Mouse (Mus musculus) hindbrain, embryonic 15.5 days (tissue): Measurements from ENCODE around the gene Calr. TPM values are rescaled to one million over a fixed set of nuclear protein-coding genes. Genes with fewer than 3 reads are reported as not detected.
A peak's percentile ranks its signal among the peaks of the same experiment; 100 is the strongest.

Source experiments
- ATAC-seq: fragments of 200-750 bp; cut with Nextera tagmentation; 2 replicates; pipeline ENCODE4 v1.8.0; 2017; ENCODE audit warnings: low read depth, moderate number of reproducible peaks, moderate TSS enrichment; ENCODE audit not compliant: low FRiP score
- H3K27ac ChIP-seq: fragments of 300-500 bp; sonication (generic); replicated peaks from 2 replicates; pipeline ENCODE4 v1.5.1; 2015; ENCODE audit warnings: mild to moderate bottlenecking, inconsistent platforms
- H3K27me3 ChIP-seq: fragments of 300-500 bp; sonication (generic); 2 replicates; pipeline ENCODE4 v1.6.1; 2015; ENCODE audit warnings: control low read depth, inconsistent platforms
- H3K36me3 ChIP-seq: fragments of 300-500 bp; sonication (generic); 2 replicates; pipeline ENCODE4 v1.6.1; 2015; ENCODE audit warnings: control low read depth, inconsistent platforms
- H3K4me1 ChIP-seq: fragments of 300-500 bp; sonication (generic); replicated peaks from 2 replicates; pipeline ENCODE4 v1.6.1; 2015; ENCODE audit warnings: control low read depth, inconsistent platforms
- H3K4me2 ChIP-seq: fragments of 300-500 bp; sonication (generic); 2 replicates; pipeline ENCODE4 v1.6.1; 2015; ENCODE audit warnings: moderate library complexity, mild to moderate bottlenecking, inconsistent platforms
- H3K4me3 ChIP-seq: fragments of 300-500 bp; sonication (generic); 2 replicates; pipeline ENCODE4 v1.5.1; 2015; ENCODE audit warnings: mild to moderate bottlenecking, inconsistent platforms
- H3K9ac ChIP-seq: fragments of 300-500 bp; sonication (generic); 2 replicates; pipeline ENCODE4 v1.6.1; 2015; ENCODE audit warnings: inconsistent platforms
- H3K9me3 ChIP-seq: fragments of 300-500 bp; sonication (generic); 2 replicates; pipeline ENCODE4 v1.6.1; 2016; ENCODE audit warnings: control low read depth, inconsistent platforms
- WGBS: fragments of 180-500 bp; shearing (Covaris S2); methylation state at CpG from one replicate; pipeline ENCODE4 v1.1.7; 2015; 5-methylcytosine and 5-hydroxymethylcytosine counted together
- microRNA-seq: library from miRNA; unstranded; fragments of <30 nt; microRNA quantifications from one replicate; pipeline ENCODE4, GENCODE M21; 2016
- polyA plus RNA-seq: library from polyadenylated mRNA; unstranded; fragments of >200 nt; fragmentation: Nextera tagmentation; extraction: Ambion mirVana; gene quantifications from 2 replicates; pipeline ENCODE4 v1.2.1, GENCODE M21; 2015

The Calr gene
- polyA plus RNA-seq, 1 experiment from 2014 or later, result 710 TPM

DNA sequence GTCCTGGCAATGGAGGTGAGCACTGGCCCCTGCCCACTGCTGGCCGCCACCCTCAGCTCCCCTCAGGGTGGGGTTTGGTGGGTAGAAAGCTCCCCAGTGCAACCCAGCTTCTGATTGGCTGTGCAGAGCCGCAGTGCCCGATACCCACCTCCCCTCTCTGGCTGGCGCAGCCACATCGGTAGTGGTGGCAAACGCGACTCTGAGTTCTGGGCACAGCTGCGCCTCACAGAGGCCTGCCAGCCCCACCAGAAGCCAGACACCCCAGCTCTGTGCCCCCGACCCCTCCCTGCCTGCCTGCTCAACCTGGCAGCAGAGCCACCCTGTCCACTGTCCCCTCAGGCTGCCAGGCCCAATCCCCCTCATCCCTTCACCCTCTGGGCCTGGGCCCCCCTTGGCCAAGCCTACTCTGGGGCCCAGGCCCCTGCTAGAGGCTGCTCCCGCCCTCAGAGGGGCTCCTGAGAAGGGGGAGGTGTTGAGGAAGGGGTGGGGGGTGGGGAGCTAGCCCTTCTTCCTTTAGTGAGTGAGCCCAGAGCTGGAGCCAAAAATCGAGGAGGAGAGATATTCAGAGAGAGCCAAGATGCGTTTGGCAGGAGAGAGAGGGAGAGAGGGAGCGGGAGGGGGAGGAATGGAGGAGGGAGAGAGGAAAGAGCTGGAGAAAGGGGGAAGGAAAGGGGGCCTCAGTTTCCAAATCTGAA is 52.8 kb downstream of the Calr start:
- ATAC-seq, result peak; percentile 89
- H3K4me3 ChIP-seq, result no peak overlapping the region
- 46% methylated on average over 13 of the region's 13 CpGs for WGBS
- H3K27me3 ChIP-seq, result peaks cover 72% of the 10 kb centered on the region
- H3K36me3 ChIP-seq, result no peaks in the 10 kb centered on the region
- peak overlapping the region; percentile 90 for H3K27ac ChIP-seq
- no peak overlapping the region for H3K9ac ChIP-seq
- peaks cover 69% of the 10 kb centered on the region for H3K4me1 ChIP-seq
- peak overlapping the region; percentile 40 for H3K4me2 ChIP-seq
- H3K9me3 ChIP-seq, result no peaks in the 10 kb centered on the region

DNA sequence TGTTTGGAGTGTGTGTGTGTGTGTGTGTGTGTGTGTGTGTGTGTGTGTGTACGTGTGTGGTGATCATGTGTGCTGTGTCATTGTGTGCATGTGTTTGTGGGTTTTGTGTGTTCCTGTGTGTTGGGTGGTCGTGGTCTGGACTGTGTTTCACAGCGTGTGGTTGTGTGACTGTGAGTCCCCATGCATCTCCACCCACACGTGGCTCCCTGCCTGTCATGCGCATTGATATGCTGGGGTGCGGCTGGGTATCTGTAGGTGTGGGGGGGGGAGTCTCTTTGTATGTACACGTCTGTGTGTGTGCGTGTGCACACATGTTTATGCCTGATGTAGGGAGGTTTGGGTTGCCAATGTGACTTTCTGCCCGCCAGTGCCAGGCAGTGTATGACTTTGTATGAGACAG is 53.6 kb downstream of the Calr start:
- Histone ChIP-seq H3K9ac (no peak overlapping the region), H3K36me3 (no peaks in the 10 kb centered on the region), H3K27me3 (peaks cover 73% of the 10 kb centered on the region), H3K4me3 (no peak overlapping the region), H3K9me3 (no peaks in the 10 kb centered on the region), H3K4me2 (peak overlapping the region; percentile 40), H3K27ac (peak overlapping the region; percentile 90), H3K4me1 (peaks cover 70% of the 10 kb centered on the region)
- WGBS, result 80% methylated on average over 9 of the region's 9 CpGs
- no peak for ATAC-seq

DNA sequence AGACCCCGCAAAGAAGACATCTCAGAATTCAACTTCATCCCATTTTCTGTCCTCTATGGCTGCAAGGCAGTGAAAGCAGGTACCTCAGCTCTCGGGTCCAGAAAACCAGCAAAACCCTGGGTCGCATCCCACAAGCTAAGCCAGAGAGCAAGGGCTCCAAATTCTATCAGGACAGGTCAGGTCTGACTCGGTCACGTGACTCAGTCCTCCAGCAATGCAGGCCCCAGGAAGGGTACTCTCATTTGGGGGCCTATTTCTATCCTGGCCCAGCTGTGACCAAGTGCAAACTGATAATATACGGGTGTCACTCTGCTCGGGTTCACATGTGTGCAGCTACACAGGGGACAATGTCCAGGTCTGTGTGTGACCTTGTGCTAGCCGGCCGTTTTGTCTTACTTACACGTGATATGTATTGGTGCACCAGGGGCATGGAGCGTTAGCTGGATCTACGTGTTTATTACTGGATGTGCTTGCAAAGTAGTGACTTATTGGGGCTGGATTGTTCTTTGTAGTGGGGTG is 54.2 kb downstream of the Calr start:
- H3K27ac ChIP-seq, result peak overlapping the region; percentile 90
- peaks cover 71% of the 10 kb centered on the region for H3K4me1 ChIP-seq

More for the DNA sequence above, 54.2 kb downstream of the Calr start:
- no peak for ATAC-seq
- Histone ChIP-seq H3K9me3 (no peaks in the 10 kb centered on the region), H3K36me3 (no peaks in the 10 kb centered on the region), H3K4me3 (no peak overlapping the region), H3K4me2 (no peak overlapping the region), H3K27me3 (peaks cover 75% of the 10 kb centered on the region), H3K9ac (no peak overlapping the region)
- WGBS, result 81% methylated on average over 12 of the region's 12 CpGs

Small RNA genes within 50 kb of the gene (microRNA-seq; reads per million reads assigned to microRNA genes)
- 4.6 reads per million, percentile 19 among the genes with 10 or more reads in this experiment for gene Mir7069

Other genes starting within 250 kb of the Calr start
- gene Ier2, start 184.1 kb downstream of the Calr start, polyA plus RNA-seq, result 18.8 and 24.5 TPM in 2 replicates
- 62.5 and 65.9 TPM in 2 replicates for gene Trmt1, start 160.6 kb downstream of the Calr start, polyA plus RNA-seq
- 13.6 and 16.1 TPM in 2 replicates for gene Nacc1, start 159.1 kb downstream of the Calr start, polyA plus RNA-seq
- gene Lyl1, start 145.5 kb downstream of the Calr start, polyA plus RNA-seq, result 3.1 and 3.6 TPM in 2 replicates
- 1.2 and 1.7 TPM in 2 replicates for gene G430095P16Rik, start 123.9 kb downstream of the Calr start, polyA plus RNA-seq
- 71.2 and 87.6 TPM in 2 replicates for gene Nfix, start 46.6 kb downstream of the Calr start, polyA plus RNA-seq
- gene Dand5, start 24.1 kb downstream of the Calr start, polyA plus RNA-seq, result 14.0 and 15.1 TPM in 2 replicates
- gene Gadd45gip1, start 15.4 kb downstream of the Calr start, polyA plus RNA-seq, result 39.7 and 40.6 TPM in 2 replicates
- 79.1 and 85.9 TPM in 2 replicates for gene Rad23a, start 6.3 kb downstream of the Calr start, polyA plus RNA-seq
- gene Farsa, start 10.1 kb upstream of the Calr start, polyA plus RNA-seq, result 108 and 112 TPM in 2 replicates
- gene Syce2, start 25.2 kb upstream of the Calr start, polyA plus RNA-seq, result 33.7 and 37.3 TPM in 2 replicates
- gene Gcdh, start 47.0 kb upstream of the Calr start, polyA plus RNA-seq, result 36.4 and 40.3 TPM in 2 replicates
- 0.64 TPM in 2 replicates for gene Klf1, start 55.0 kb upstream of the Calr start, polyA plus RNA-seq
- gene Dnase2a, start 61.6 kb upstream of the Calr start, polyA plus RNA-seq, result 5.7 and 7.3 TPM in 2 replicates
- 72.4 and 81.1 TPM in 2 replicates for gene Mast1, start 90.4 kb upstream of the Calr start, polyA plus RNA-seq
- gene Rtbdn, start 100.1 kb upstream of the Calr start, polyA plus RNA-seq, result 2.8 and 3.5 TPM in 2 replicates
- gene Gm49661, start 122.5 kb upstream of the Calr start, polyA plus RNA-seq, result not detected in 2 replicates
- 1,124 and 1,185 TPM in 2 replicates for gene Prdx2, start 122.7 kb upstream of the Calr start, polyA plus RNA-seq
- 54.2 and 59.8 TPM in 2 replicates for gene Rnaseh2a, start 122.8 kb upstream of the Calr start, polyA plus RNA-seq
- gene Junb, start 131.8 kb upstream of the Calr start, polyA plus RNA-seq, result 6.3 and 6.8 TPM in 2 replicates
- 34.0 and 37.3 TPM in 2 replicates for gene Hook2, start 143.7 kb upstream of the Calr start, polyA plus RNA-seq
- gene Best2, start 167.6 kb upstream of the Calr start, polyA plus RNA-seq, result 0.08 TPM in 1 of 2 replicates, not detected in the other
- gene Asna1, start 178.3 kb upstream of the Calr start, polyA plus RNA-seq, result 148 and 159 TPM in 2 replicates
- gene Trir, start 179.9 kb upstream of the Calr start, polyA plus RNA-seq, result 123 and 132 TPM in 2 replicates
- gene Tnpo2, start 190.0 kb upstream of the Calr start, polyA plus RNA-seq, result 56.8 and 63.7 TPM in 2 replicates
- 72.0 and 76.1 TPM in 2 replicates for gene Fbxw9, start 213.1 kb upstream of the Calr start, polyA plus RNA-seq
- gene Gm5741, start 221.0 kb upstream of the Calr start, polyA plus RNA-seq, result 0.99 and 1.0 TPM in 2 replicates
- 103 and 111 TPM in 2 replicates for gene Dhps, start 224.8 kb upstream of the Calr start, polyA plus RNA-seq
- gene Wdr83os, start 233.8 kb upstream of the Calr start, polyA plus RNA-seq, result 117 and 119 TPM in 2 replicates
- 47.2 and 53.0 TPM in 2 replicates for gene Wdr83, start 234.4 kb upstream of the Calr start, polyA plus RNA-seq
- gene Man2b1, start 236.3 kb upstream of the Calr start, polyA plus RNA-seq, result 20.9 and 22.5 TPM in 2 replicates